20 mouse cellular contexts compared by ENCODE assay signal in genomic region chr3:89920711-89921110, GRCm38 (mm10). TPM values are rescaled to one million over a fixed set of nuclear protein-coding genes. Genes with fewer than 3 reads are reported as not detected.
DNase-seq lines count a peak whose midpoint lies in the region; ATAC-seq and TF ChIP-seq lines count a peak whose summit lies in the region.
"Had no signal": no experiment of that assay in that cellular context is flagged by ENCODE, and none has a peak within 500 bp of the region (broad histone marks: within the 10 kb centered on the region; RNA-seq: fewer than 3 reads in every experiment).

No protein-coding gene starts in this region.

- H3K9me3 ChIP-seq in intestine, embryonic 14.5 days (ENCODE audit: control insufficient read depth, low read length): no peaks in the 10 kb centered on the region
- H3K9me3 ChIP-seq in intestine, embryonic 15.5 days: no peaks in the 10 kb centered on the region
- no peaks in the 10 kb centered on the region for H3K9me3 ChIP-seq in lung, embryonic 16.5 days (ENCODE audit: control insufficient read depth, low read length)
- H3K9me3 ChIP-seq in lung, postnatal 0 days (ENCODE audit: low read length): no peaks in the 10 kb centered on the region
- no peaks in the 10 kb centered on the region for H3K9me3 ChIP-seq in kidney, embryonic 14.5 days (ENCODE audit: control insufficient read depth, low read length)
- H3K9me3 ChIP-seq: forebrain, embryonic 13.5 days; heart, embryonic 13.5 days; hindbrain, embryonic 15.5 days had no signal

- WGBS in intestine, embryonic 14.5 days: 52% methylated on average over 6 of the region's 6 CpGs
- 60% methylated on average over 6 of the region's 6 CpGs for WGBS in intestine, embryonic 15.5 days
- WGBS in lung, embryonic 16.5 days: 52% methylated on average over 6 of the region's 6 CpGs
- 57% methylated on average over 6 of the region's 6 CpGs for WGBS in lung, postnatal 0 days
- 65% methylated on average over 6 of the region's 6 CpGs for WGBS in kidney, embryonic 14.5 days

- no peak overlapping the region for H3K4me3 ChIP-seq in intestine, embryonic 14.5 days (ENCODE audit: low read depth, low read length)
- H3K4me3 ChIP-seq in intestine, embryonic 15.5 days (replicated peaks): no peak overlapping the region
- H3K4me3 ChIP-seq in lung, embryonic 16.5 days (ENCODE audit: low read length): no peak overlapping the region
- H3K4me3 ChIP-seq in lung, postnatal 0 days (ENCODE audit: low read depth, low read length): no peak overlapping the region
- H3K4me3 ChIP-seq in kidney, embryonic 14.5 days (ENCODE audit: low read length): no peak overlapping the region
- H3K4me3 ChIP-seq: forebrain, embryonic 13.5 days; gastrocnemius, adult 2 months; heart, embryonic 13.5 days; hindbrain, embryonic 15.5 days had no signal

- H3K9ac ChIP-seq in intestine, embryonic 14.5 days (ENCODE audit: low read length): no peak overlapping the region
- H3K9ac ChIP-seq in intestine, embryonic 15.5 days: no peak overlapping the region
- no peak overlapping the region for H3K9ac ChIP-seq in lung, embryonic 16.5 days (ENCODE audit: low read length)
- no peak overlapping the region for H3K9ac ChIP-seq in lung, postnatal 0 days (replicated peaks; ENCODE audit: low read depth)
- no peak overlapping the region for H3K9ac ChIP-seq in kidney, embryonic 14.5 days (ENCODE audit: low read depth, low read length)
- H3K9ac ChIP-seq: forebrain, embryonic 13.5 days; heart, embryonic 13.5 days; hindbrain, embryonic 15.5 days had no signal

- no peak overlapping the region for H3K27ac ChIP-seq in intestine, embryonic 14.5 days (ENCODE audit: low read depth)
- no peak overlapping the region for H3K27ac ChIP-seq in intestine, embryonic 15.5 days
- no peak overlapping the region for H3K27ac ChIP-seq in lung, embryonic 16.5 days (ENCODE audit: low read length)
- no peak overlapping the region for H3K27ac ChIP-seq in lung, postnatal 0 days (ENCODE audit: low read length)
- no peak overlapping the region for H3K27ac ChIP-seq in kidney, embryonic 14.5 days (ENCODE audit: low read depth, low read length)
- H3K27ac ChIP-seq: forebrain, embryonic 13.5 days; gastrocnemius, adult 2 months; heart, embryonic 13.5 days; hindbrain, embryonic 15.5 days had no signal

- no peak for TF ChIP-seq CTCF in lung, postnatal 0 days (IDR thresholded peaks at IDR 0.05)

- no peak overlapping the region for H3K4me2 ChIP-seq in intestine, embryonic 14.5 days (ENCODE audit: low read length)
- H3K4me2 ChIP-seq in intestine, embryonic 15.5 days (replicated peaks): no peak overlapping the region
- no peak overlapping the region for H3K4me2 ChIP-seq in lung, embryonic 16.5 days (ENCODE audit: low read depth, low read length)
- no peak overlapping the region for H3K4me2 ChIP-seq in lung, postnatal 0 days (replicated peaks; ENCODE audit: low read depth, low read length)
- H3K4me2 ChIP-seq in kidney, embryonic 14.5 days (replicated peaks; ENCODE audit: low read depth, low read length): no peak overlapping the region
- H3K4me2 ChIP-seq: forebrain, embryonic 13.5 days; heart, embryonic 13.5 days; hindbrain, embryonic 15.5 days had no signal

- TF ChIP-seq EP300 in lung, postnatal 0 days (IDR thresholded peaks at IDR 0.05): no peak

- no peaks in the 10 kb centered on the region for H3K36me3 ChIP-seq in intestine, embryonic 14.5 days (ENCODE audit: control insufficient read depth, insufficient read depth, low read length)
- H3K36me3 ChIP-seq in intestine, embryonic 15.5 days: no peaks in the 10 kb centered on the region
- no peaks in the 10 kb centered on the region for H3K36me3 ChIP-seq in lung, embryonic 16.5 days (ENCODE audit: control insufficient read depth, insufficient read depth, low read length)
- H3K36me3 ChIP-seq in lung, postnatal 0 days (ENCODE audit: insufficient read depth, low read length): no peaks in the 10 kb centered on the region
- no peaks in the 10 kb centered on the region for H3K36me3 ChIP-seq in kidney, embryonic 14.5 days (ENCODE audit: control insufficient read depth, insufficient read depth, low read length)
- H3K36me3 ChIP-seq: heart, embryonic 13.5 days; hindbrain, embryonic 15.5 days had no signal

- no peak for DNase-seq in intestine, embryonic 14.5 days (ENCODE audit: low spot score)
- DNase-seq in lung, postnatal 0 days (ENCODE audit: low spot score): no peak
- DNase-seq in kidney, adult 8-10 months: no peak
- DNase-seq: adrenal gland, adult 8-10 months; cerebellum, adult 11 months; cerebellum, adult 8-10 months; cerebellum, postnatal 25 days; gastrocnemius, adult 2 months; gastrocnemius, postnatal 25 days; heart, adult 11 months; heart, postnatal 36 days had no signal

- no peaks in the 10 kb centered on the region for H3K27me3 ChIP-seq in intestine, embryonic 14.5 days (replicated peaks; ENCODE audit: control insufficient read depth, insufficient read depth, low read length)
- H3K27me3 ChIP-seq in intestine, embryonic 15.5 days (replicated peaks): no peaks in the 10 kb centered on the region
- H3K27me3 ChIP-seq in lung, embryonic 16.5 days (ENCODE audit: control insufficient read depth, insufficient read depth, low read depth, low read length): no peaks in the 10 kb centered on the region
- H3K27me3 ChIP-seq in lung, postnatal 0 days (replicated peaks; ENCODE audit: insufficient read depth, low read length): no peaks in the 10 kb centered on the region
- no peaks in the 10 kb centered on the region for H3K27me3 ChIP-seq in kidney, embryonic 14.5 days (ENCODE audit: control insufficient read depth, insufficient read depth, low read length)
- H3K27me3 ChIP-seq: hindbrain, embryonic 15.5 days; Patski had no signal

- H3K4me1 ChIP-seq in intestine, embryonic 14.5 days (replicated peaks; ENCODE audit: control insufficient read depth, insufficient read depth, low read length): no peaks in the 10 kb centered on the region
- no peaks in the 10 kb centered on the region for H3K4me1 ChIP-seq in intestine, embryonic 15.5 days (replicated peaks)
- no peaks in the 10 kb centered on the region for H3K4me1 ChIP-seq in lung, embryonic 16.5 days (replicated peaks; ENCODE audit: control insufficient read depth, insufficient read depth, low read length)
- no peaks in the 10 kb centered on the region; the same call in 1 of the 2 replicates for H3K4me1 ChIP-seq in lung, postnatal 0 days (ENCODE audit: insufficient read depth, low read depth, low read length)
- no peaks in the 10 kb centered on the region for H3K4me1 ChIP-seq in kidney, embryonic 14.5 days (ENCODE audit: control insufficient read depth, insufficient read depth, low read length)
- H3K4me1 ChIP-seq: forebrain, embryonic 13.5 days; heart, embryonic 13.5 days; hindbrain, embryonic 15.5 days had no signal

- peak; percentile 40; the same call in 1 of the 2 replicates for ATAC-seq in intestine, embryonic 14.5 days (replicated peaks; ENCODE audit: low FRiP score, low TSS enrichment, low read depth)
- no peak for ATAC-seq in intestine, embryonic 15.5 days
- peak; percentile 7; the same call in 1 of the 2 replicates for ATAC-seq in lung, embryonic 16.5 days (ENCODE audit: low read depth)
- ATAC-seq in lung, postnatal 0 days: no peak
- peak; percentile 25; the same call in 1 of the 2 replicates for ATAC-seq in granulocyte monocyte progenitor cell, adult 5-6 weeks (replicated peaks; ENCODE audit: poor library complexity, severe bottlenecking)
- no peak for ATAC-seq in kidney, embryonic 14.5 days (ENCODE audit: low FRiP score, low TSS enrichment)
- ATAC-seq: CD4-positive, CD25-positive, alpha-beta regulatory T cell, adult 4 months; forebrain, embryonic 13.5 days; Patski had no signal

RNA-seq across cellular contexts. Expression of gene Il6ra, which starts 7.7 kb away (rescaled TPM):
- polyA plus RNA-seq in intestine, embryonic 14.5 days (2014; fragmentation: Nextera tagmentation; extraction: Ambion mirVana): 1.5 and 1.6 TPM in 2 replicates
- 2.3 and 2.8 TPM in 2 replicates for polyA plus RNA-seq in intestine, embryonic 15.5 days (2015; fragmentation: Nextera tagmentation; extraction: Ambion mirVana)
- 5.2 and 5.6 TPM in 2 replicates for polyA plus RNA-seq in lung, embryonic 16.5 days (2015; fragmentation: Nextera tagmentation; extraction: Ambion mirVana)
- polyA plus RNA-seq in lung, postnatal 0 days (2015; fragmentation: Nextera tagmentation; extraction: Ambion mirVana): 15.7 and 17.9 TPM in 2 replicates
- 35.2 and 36.8 TPM in 2 replicates for total RNA-seq in granulocyte monocyte progenitor cell, adult 5-6 weeks (2014; fragmentation: Nextera tagmentation)
- total RNA-seq in granulocyte monocyte progenitor cell, adult 5-6 weeks (2017): 14.7 and 20.8 TPM in 2 replicates
- 0.55 and 1.1 TPM in 2 replicates for polyA plus RNA-seq in kidney, embryonic 14.5 days (2014; fragmentation: Nextera tagmentation; extraction: Ambion mirVana)

RNA-seq across cellular contexts. Expression of gene Atp8b2, which starts 42.6 kb away (rescaled TPM):
- polyA plus RNA-seq in intestine, embryonic 14.5 days (2014; fragmentation: Nextera tagmentation; extraction: Ambion mirVana): 14.1 and 14.9 TPM in 2 replicates
- polyA plus RNA-seq in intestine, embryonic 15.5 days (2015; fragmentation: Nextera tagmentation; extraction: Ambion mirVana): 8.4 and 10.5 TPM in 2 replicates
- 14.8 and 16.5 TPM in 2 replicates for polyA plus RNA-seq in lung, embryonic 16.5 days (2015; fragmentation: Nextera tagmentation; extraction: Ambion mirVana)
- polyA plus RNA-seq in lung, postnatal 0 days (2015; fragmentation: Nextera tagmentation; extraction: Ambion mirVana): 7.1 and 7.4 TPM in 2 replicates
- 12.2 and 35.5 TPM in 2 replicates for total RNA-seq in granulocyte monocyte progenitor cell, adult 5-6 weeks (2014; fragmentation: Nextera tagmentation)
- total RNA-seq in granulocyte monocyte progenitor cell, adult 5-6 weeks (2017): 29.3 and 31.4 TPM in 2 replicates
- polyA plus RNA-seq in kidney, embryonic 14.5 days (2014; fragmentation: Nextera tagmentation; extraction: Ambion mirVana): 8.4 and 17.3 TPM in 2 replicates

Comparison
In these comparisons a context has a peak if more than half of its experiments do, and no peak if none do; other contexts are left out.
1. ATAC-seq: peak in intestine, embryonic 14.5 days (single experiment), lung, embryonic 16.5 days (single experiment) and granulocyte monocyte progenitor cell, adult 5-6 weeks (single experiment); none in intestine, embryonic 15.5 days (single experiment), lung, postnatal 0 days (single experiment) and kidney, embryonic 14.5 days (single experiment).